Mouse (Mus musculus): Measurements from ENCODE around the gene Zbtb49. TPM values are rescaled to one million over a fixed set of nuclear protein-coding genes. Genes with fewer than 3 reads are reported as not detected.

Gene Zbtb49
- 1 to 10 TPM; 1.9 to 3.1 TPM for total RNA-seq (2021)
- long read RNA-seq, experiment 1, partial matches to known transcripts, result 0 of 4 reads
- long read RNA-seq, experiment 1, other reads (novel, unspliced or antisense), result 0 of 4 reads
- long read RNA-seq, experiment 2, partial matches to known transcripts, result 0 of 3 reads
- long read RNA-seq, experiment 2, other reads (novel, unspliced or antisense), result 1 of 3 reads

DNA sequence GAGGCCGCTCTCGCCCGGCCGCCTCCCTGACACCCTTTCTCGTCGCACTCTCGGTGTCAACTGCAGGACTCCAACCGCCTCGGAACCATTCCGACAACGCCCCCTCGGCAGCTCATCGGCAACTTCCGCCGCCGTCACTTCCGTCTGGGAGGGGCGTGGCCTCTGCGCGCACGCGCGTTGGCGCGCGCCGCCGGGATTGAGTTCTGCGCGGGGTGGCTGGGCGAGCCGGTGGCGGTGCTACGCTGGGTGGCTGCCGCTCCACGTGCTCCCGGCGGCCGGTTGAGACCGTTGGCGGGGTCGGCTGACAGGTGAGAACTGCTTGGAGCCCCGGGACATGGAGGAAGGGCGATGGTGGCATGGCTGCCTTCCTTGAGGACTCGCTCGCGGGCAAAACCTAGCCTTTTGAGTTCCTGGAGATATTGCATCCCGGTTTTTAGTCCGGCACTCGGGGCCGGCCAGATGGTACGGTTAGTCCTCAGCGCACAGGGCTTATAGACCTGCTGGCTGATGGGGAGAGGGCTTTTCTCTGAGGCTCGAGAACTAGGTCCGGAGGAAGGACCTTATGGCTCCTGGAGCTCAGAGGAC is at the start of gene Zbtb49, which contains the start of gene Lyar:
Gene Zbtb49, minus strand, starts transcription at position 130 of the 585 bp plus-strand sequence.
Gene Lyar, plus strand, starts transcription at position 143 of the 585 bp plus-strand sequence.
- DNase-seq (ENCODE audit: low spot score), result peak; percentile 94

DNA sequence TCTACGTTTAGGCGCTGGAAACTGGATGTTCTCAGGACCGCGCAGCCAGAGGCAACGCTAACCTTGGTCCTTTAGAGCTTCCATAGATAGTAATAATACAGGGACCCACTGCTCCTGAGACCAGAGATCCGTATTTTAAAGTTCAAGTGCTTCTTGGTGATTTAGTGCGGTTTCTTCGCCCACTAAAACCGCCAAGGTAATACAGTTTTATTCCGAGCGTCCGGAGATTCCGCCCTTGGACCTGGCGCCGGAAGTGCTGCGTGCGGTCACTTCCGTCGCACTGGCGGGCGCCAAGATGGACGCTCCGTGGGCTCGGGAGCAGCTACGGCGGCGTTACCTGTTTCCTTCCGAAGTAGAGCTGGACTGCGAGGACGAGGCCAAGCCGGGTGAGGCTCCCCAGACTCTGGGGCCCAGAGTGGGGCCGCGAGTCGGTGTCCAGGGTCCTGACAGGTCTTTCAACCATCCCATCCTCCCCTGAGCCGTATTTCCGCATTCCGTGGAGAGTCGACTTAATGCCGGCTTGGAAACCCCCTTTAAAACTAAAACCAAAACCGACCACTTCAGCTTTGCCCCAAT is 39.9 kb upstream of the Zbtb49 start, which contains the start of gene Tmem128:
Gene Tmem128, plus strand, starts transcription at position 79 of the 576 bp plus-strand sequence.
- DNase-seq (ENCODE audit: low spot score), result peak; percentile 51

DNA sequence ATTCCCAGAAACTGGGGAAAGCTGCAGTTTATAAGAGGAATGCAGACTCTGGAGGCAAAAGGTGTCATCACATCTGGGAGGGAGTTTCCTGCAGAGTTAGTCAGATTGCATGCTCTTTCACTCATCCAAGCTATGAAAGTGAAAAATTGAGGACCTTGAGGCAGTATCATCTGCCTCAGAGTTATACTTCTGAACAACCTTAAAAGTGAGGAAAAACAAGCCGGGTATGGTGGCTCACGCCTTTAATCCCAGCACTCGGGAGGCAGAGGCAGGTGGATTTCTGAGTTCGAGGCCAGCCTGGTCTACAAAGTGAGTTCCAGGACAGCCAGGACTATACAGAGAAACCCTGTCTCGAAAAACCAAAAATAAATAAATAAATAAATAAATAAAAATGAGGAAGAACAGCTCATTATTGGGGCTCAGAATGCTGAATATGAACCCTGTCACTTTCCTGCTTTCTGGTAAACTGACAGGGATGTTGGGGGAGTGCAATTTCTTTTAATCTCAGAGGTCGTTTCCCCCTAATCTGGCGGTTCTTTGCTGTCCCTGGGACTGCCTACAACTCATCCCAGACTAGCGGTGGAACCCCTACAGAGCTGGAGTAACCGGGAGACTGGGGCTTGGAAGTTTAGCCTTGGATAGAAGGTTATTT is 39.3 kb upstream of the Zbtb49 start:
- no peak for DNase-seq (ENCODE audit: low spot score)

DNA sequence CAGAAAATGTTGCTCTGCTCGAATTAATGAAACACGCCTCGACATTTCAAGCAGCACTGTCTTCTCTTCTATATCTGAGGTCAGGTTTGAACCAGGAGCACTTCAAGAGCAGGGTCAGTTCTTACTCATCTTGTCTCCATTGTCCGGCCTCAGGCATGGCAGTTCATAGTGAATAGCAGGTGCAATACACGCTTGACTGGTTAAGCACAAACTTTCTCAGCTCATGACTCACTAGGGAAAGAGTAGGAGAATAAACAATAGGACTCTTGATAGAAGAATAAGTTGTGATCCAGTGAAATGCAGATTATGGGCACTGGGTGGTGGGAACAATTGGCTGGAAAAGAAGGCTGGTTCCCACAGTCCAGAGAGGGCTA is 38.5 kb upstream of the Zbtb49 start:
- DNase-seq (ENCODE audit: low spot score), result no peak

DNA sequence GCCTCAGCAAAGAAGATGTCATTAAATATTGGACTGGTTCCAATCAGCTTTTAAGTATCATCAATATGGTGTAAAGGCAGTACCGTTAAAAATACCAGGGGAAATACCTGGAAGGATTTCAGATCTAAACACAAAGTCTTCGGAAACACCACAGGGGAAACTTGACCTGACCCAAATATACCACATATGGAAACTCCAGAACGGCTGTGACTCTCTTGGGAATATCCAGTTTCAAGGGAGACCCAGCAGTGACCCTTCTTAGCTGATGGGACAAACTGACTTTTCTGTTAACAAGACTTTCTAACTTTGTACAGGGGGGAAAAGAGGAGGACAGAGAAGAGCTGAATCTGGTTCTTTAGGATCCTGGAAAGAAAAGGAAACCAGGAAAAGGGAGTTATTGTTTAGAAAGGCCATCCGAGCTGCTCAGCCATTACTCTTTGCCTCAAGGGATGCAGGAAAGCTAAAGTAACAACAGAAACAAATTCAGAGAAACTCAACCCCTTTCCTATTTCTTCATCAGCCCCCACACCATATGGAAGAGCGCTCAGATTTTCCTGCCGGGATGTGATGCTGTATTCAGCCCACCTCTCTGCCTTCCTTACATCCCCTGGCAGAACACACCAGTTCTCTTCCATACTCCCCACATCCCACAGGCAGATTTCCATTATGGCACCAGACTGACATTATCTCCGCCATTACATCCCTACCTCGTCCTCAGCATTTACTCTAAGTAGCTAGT is 37.9 kb upstream of the Zbtb49 start:
- no peak for DNase-seq (ENCODE audit: low spot score)

DNA sequence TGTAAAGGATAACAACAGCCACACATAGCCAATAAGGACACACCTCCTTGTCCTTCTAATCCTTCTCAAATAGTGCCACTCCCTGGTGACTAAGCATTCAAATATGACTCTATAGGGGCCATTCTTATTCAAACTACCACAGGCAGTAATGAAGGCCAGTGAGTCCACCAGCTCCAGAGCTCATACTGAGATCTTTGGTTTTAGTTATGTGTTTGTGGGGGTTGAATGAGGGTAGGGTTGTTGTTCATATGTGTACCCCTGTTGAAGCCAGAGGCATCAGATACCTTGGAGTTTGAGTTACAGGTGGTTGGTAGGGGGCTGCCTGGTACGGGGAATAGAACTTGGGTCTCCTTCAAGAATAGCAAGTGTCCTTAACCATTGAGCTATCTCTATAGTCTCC is 36.3 kb upstream of the Zbtb49 start:
- DNase-seq (ENCODE audit: low spot score), result no peak

DNA sequence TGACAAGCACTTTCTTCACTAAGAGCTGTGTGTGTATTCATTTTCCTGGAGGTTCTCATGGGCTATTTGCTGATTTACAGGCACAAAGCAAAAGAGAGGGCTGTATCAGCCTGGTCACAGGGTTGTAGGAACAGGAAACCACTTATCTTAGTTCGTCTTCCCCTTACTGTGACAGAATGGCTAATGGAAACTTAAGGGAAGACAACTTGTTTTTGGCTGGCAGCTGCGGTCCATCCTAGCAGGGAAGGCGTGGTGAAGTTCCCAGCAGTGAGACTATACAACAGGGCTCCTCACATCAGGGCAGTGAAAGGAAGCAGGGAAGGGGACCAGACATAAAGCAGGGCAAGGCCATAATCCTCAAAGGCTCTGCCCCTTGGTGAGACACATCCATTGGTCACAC is 35.4 kb upstream of the Zbtb49 start:
- DNase-seq (ENCODE audit: low spot score), result no peak

DNA sequence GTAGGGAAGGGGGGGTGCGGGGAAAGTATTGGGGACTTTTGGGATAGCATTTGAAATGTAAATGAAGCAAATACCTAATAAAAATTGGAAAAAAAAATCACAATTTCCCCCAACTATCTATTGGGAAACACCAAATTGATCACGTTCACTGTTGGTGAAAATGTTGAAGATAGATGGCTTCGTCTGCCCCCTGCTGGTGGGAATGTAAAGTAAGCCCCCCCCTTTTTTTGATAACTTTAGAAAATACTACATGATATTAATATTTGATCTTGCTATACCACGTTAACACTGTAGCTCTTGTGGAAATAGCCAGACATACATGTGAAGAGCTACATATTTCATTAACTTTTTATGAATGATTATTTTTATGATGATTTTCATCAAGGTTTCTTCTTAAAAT is 34.9 kb upstream of the Zbtb49 start:
- no peak for DNase-seq (ENCODE audit: low spot score)

DNA sequence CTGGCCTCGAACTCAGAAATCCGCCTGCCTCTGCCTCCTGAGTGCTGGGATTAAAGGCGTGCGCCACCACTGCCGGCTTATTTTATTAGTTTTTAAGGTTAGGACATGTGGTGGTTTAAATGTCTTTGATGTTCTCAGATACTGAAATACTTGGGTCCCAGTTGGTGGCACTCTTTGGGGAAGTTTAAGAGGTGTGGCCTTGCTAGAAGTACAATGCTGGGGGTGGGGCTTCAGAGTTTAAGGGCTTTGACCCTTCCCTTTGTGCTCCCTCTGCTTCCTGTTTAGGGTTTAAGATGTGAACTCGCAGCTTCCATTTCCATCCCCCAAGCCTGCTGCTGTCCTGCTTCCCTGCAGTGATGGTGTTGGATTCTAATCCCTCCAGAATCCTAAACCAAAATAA is 21.7 kb upstream of the Zbtb49 start:
- no peak for DNase-seq (ENCODE audit: low spot score)

DNA sequence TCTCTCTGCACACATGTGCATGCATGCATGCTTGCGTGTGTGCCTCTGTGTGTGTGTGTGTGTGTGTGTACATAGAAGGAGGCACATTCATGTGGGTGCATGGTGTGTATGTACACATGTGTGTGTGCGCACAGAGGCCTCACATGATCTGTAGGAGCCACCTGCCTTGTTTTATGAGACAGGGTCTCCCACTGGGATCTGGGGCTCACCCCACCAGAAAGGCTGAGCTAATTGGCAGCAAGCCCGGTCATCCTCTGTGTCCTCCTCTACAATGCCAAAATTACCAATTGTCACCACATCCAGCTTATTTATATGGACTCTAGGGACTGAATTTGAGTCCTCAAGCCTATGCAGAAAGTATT is 21.2 kb upstream of the Zbtb49 start:
- no peak for DNase-seq (ENCODE audit: low spot score)

DNA sequence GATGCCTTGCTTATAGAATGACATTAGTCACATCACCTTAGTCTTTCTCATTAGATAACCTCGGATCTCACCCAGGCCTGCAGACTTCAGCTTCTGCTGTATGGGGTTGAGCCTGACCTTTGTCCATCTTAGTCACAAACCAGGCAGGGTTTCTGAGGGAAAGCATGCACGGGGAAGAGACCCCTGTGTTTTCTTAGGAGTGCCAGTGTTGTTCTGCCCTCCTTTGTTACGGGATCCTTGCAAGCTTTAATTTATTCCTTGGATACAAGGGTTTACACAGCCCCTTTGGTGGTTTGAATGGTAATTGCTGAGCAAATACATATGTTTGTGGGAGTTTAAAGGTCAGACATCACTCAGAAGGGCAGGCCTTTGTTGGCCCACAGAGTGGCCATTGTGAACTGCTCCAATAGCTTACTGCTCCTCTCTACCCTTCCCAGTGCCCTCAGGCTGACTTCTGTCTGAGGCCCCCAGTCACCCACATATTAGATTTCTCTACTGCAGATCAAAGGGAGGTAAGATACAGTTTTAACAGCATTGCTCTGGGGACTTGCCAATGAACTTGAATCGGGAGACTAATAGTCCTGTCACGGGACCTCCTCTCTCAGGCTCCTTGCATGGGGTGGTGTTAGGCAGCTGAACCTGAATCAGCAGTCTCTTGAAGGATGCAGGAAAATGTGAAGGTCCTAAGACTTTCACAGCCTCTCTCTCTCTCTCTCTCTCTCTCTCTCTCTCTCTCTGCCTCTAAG is 20.6 kb upstream of the Zbtb49 start:
- DNase-seq (ENCODE audit: low spot score), result no peak

DNA sequence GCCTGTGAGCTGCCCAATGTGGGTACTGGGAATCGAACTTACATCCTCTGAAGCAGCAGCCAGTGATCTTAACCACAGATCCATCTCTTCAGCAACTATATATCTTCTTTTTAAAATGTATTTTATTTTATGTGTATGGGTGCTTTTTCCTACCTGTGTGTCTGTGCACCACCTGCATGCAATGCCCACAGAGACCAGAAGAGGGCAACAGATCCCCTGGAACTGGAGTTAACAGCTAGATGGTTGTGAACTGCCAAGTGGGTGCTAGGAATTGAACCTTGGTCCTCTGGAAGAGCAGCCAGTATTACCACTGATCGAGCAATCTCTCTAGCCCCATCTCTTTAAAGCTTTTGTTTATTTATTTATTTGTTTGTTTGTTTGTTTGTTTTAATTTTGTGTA is 16.4 kb upstream of the Zbtb49 start:
- no peak for DNase-seq (ENCODE audit: low spot score)

DNA sequence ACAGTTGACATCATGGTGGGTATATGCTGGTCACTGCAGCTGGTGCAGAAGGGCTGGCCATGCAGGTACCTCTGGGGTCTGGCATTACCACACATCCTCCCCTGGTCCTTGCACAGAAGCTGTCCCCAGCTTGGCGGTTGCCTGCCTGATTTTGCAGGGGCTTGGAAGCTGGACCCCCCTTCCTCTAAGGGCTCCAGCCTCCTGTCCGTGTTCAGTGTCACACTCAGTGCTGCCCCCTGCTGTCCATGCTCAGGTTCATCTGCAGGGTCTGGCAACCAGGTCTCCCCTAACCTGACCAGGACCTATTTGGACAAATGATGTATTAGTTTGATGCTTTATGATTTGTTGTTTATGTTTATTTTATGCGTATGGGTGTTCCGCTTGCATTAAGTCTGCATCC is 15.2 kb upstream of the Zbtb49 start:
- peak; percentile 33 for DNase-seq (ENCODE audit: low spot score)

DNA sequence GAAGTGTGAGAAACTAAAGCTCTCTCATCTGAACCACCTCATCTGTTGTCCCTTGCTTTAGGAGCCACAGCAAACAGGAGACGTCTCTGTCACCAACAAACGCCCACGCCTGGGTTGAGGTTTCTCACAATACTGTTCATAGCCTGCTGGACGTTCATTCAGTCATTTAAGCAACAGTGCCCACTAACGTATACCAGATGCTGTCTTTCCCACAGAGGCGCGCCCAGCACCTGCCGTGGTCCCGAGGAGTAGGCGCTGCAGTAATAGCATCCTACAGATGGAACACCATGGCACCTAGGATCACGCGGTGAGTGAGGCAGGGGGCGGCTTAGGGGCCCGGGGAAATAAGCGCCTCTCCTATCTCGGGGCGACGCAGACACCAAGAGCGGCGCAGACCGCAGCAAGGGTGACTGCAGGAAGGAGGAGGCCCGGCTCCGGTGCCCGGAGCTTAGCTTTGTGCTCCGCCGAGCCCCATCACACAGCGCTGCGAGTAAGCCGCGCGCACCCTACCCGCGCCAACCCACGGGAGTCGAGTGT is 418 bp downstream of the Zbtb49 start:
- DNase-seq (ENCODE audit: low spot score), result no peak

DNA sequence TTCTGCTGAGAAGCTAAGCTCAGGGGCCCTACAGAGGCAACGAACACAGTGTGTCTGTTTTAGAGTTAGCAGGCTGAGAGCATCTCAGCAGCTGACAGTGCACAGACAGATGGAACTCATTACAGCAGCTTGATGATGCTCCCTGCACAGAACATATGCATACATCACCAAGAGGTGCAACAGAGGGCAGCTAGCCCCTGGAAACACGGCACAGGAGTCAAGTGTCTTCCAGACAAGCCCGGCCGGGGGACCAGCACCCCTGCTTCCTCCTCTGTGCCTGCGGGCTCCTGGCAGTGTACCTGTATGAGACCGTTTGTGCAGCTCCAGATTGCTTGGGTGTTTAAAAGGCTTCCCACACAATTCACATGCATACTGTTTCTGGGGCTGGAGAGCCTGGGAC is 7.2 kb downstream of the Zbtb49 start:
- DNase-seq (ENCODE audit: low spot score), result no peak

DNA sequence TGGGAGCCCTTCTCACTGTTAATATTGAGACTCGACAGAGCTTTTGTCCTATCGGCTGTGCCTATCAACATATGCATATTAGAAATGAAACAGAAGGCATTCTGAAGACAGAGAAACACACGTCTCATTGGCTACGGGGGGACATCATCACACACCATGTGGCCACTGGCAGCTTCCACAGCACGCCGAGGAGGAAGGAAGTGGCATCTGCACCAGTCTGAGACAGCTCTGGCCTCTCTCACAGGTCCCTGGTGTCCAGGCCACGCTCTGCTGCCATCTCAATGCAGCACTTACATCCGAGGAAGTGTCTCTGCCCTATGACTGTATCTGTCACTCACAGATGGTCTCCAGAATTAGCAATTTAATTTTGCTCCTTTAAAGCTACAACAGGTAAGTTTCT is 8.6 kb downstream of the Zbtb49 start:
- DNase-seq (ENCODE audit: low spot score), result no peak

DNA sequence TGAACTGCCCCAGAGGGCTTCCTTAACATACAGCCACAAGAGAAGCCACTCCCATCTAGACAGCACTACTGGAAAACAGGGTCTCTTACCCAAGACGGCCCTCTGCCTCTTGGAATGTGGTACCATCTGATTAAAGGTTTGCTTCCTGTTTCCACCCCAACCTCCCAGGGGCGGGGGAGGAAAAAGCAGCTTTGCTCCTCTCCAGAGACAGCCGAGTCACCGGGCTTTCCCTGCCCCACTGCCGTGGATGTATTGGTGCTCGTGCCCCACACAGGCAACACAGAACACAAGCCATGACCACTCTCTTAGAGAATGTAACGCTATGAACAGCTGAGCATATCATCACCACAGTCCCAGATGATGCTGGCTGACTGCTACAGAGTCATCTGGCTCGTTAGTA is 11.3 kb downstream of the Zbtb49 start:
- DNase-seq (ENCODE audit: low spot score), result no peak

DNA sequence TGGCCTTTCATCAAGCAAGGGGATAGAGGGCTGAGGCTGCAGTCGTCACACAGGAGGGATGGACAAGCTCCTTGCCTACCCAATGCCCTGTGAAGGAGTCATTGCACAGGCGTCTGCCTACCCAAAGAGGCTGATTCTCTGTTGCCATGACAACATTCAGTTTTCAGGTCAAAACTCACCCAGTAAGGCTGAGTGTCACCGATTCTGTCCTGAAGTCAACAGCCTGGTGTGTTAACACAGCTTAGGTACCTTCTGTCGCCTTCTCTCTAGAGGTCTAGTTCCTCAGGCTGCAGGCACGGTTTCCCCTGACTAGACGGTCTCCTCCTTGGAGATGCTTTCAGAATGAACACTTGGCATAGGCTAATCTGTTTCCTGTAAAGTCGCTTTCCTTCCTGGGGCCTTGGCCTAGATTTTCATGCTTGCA is 14.9 kb downstream of the Zbtb49 start:
- DNase-seq (ENCODE audit: low spot score), result no peak

DNA sequence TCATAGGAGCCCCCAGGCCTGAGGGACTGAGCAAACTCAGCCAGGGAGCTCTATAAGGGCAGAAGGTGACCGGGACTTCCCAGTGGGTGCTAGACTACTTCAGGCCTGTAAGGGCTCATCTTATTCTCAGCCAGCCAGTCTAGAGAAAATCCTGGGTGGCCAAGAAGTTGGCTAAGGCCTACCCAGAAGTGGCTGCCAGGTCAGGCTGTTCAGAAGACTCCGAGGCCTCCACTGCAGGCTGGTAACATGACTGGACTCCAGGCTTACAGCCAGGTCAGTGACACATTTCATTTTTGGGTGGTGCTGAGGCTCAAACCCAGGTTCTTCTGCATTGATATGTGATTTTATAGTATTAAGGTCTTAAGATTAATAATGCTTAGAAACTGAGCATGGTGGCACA is 20.6 kb downstream of the Zbtb49 start:
- no peak for DNase-seq (ENCODE audit: low spot score)

DNA sequence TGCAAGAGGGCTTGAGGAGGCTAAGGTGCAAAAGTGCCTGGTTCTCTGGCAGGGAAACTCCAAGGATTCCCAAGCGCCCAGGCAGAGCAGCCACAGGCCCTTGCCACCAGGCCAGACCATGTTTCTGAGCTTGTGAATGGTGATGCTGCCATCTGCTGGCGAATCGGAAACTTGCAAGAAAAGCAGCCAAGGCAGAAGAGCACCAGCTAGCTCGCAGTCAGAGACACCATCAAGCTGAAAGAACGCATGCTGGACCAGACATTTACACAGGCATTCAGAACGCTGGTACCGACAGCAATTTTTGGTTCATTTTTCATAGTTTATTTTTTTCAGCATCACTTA is 22.8 kb downstream of the Zbtb49 start:
- DNase-seq (ENCODE audit: low spot score), result peak; percentile 80

DNA sequence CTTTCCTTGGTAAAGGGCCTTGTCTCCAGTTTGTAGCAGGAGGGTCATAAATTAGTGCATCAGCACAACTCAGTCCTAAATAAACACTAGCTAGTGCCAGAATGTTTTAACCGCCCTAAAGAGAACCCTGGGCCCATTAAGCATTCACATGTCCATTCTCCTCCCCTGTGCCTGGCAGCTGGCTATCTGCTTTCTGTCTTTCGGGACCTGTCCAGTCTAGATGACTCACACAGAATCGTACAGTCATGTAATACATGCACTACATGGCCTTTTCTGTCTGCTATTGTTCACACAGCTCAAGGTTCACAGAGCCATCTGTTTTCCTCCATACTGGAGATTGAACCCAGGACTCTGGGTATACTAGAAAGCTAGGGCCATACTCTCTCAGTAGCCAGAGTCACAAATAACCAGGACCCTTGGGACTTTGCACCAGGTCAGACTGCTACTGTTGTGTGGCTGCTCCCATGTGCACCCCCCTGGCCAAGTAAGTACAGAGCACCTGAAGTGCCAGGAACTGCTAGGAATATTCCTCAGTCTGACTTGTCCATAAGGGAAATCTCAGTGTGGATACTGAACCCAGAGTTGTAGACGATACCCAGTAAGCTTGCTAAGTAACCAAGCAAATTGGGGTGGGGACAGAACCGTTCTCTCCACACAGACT is 23.3 kb downstream of the Zbtb49 start:
- no peak for DNase-seq (ENCODE audit: low spot score)

All from gastrocnemius, adult 18-20 months (tissue).